Mouse (Mus musculus): ENCODE data around the gene Apol8.
"Not testable (repeated sequence)": the region's sequence is repeated elsewhere in the genome, so short reads cannot be mapped to it uniquely, and the experiment has no call there.

GRCm38 (mm10) chr15:77727139-77727538 lies 29.7 kb downstream of the Apol8 start:
- not testable (repeated sequence) for TF ChIP-seq POLR2A (IDR thresholded peaks at IDR 0.05; ENCODE audit: borderline replicate concordance, extremely low read depth, low read depth, low read length)
- TF ChIP-seq CTCF (IDR thresholded peaks at IDR 0.05; ENCODE audit: insufficient read depth, low read length), result peak; percentile 35; the same call in 1 of the 2 replicates

All from lung, adult 2 months (tissue).